Mouse (Mus musculus): Measurements from ENCODE around the gene Gadd45b. TPM values are rescaled to one million over a fixed set of nuclear protein-coding genes. Genes with fewer than 3 reads are reported as not detected.
A peak's percentile ranks its signal among the peaks of the same experiment; 100 is the strongest.

The Gadd45b gene
- polyA plus RNA-seq, 1 experiment from 2014 or later: 62.2 TPM

GRCm38 (mm10) chr10:80935698-80936097 lies 5.8 kb downstream of the Gadd45b start:
- DNase-seq (ENCODE audit: low spot score) (no peak), ATAC-seq (ENCODE audit: low FRiP score, low TSS enrichment) (no peak)
- no peak overlapping the region for H3K9ac ChIP-seq (ENCODE audit: low read length)
- H3K27ac ChIP-seq (replicated peaks): peak overlapping the region; percentile 69
- TF ChIP-seq EP300 (optimal IDR thresholded peaks at IDR 0.05): no peak
- no peak for TF ChIP-seq CTCF (IDR thresholded peaks at IDR 0.05; ENCODE audit: low read depth)
- peak overlapping the region; percentile 68 for H3K4me2 ChIP-seq (replicated peaks; ENCODE audit: low read depth)
- H3K9me3 ChIP-seq (ENCODE audit: control insufficient read depth, low read length): no peaks in the 10 kb centered on the region
- 16% methylated on average over 16 of the region's 17 CpGs for WGBS
- peaks cover 54% of the 10 kb centered on the region for H3K4me1 ChIP-seq (replicated peaks; ENCODE audit: control insufficient read depth, insufficient read depth)
- H3K4me3 ChIP-seq (ENCODE audit: low read depth, low read length): peak overlapping the region; percentile 27
- no peaks in the 10 kb centered on the region for H3K36me3 ChIP-seq (ENCODE audit: control insufficient read depth, insufficient read depth, low read length)
- H3K27me3 ChIP-seq (ENCODE audit: control insufficient read depth, insufficient read depth, low read length): no peaks in the 10 kb centered on the region

- H3K4me1 ChIP-seq (replicated peaks; ENCODE audit: control insufficient read depth, insufficient read depth): peaks cover 59% of the 10 kb centered on the region
- no peaks in the 10 kb centered on the region for H3K27me3 ChIP-seq (ENCODE audit: control insufficient read depth, insufficient read depth, low read length)
- H3K36me3 ChIP-seq (ENCODE audit: control insufficient read depth, insufficient read depth, low read length): no peaks in the 10 kb centered on the region
- DNase-seq (ENCODE audit: low spot score): peak; percentile 85
- 2% methylated on average over 37 of the region's 37 CpGs for WGBS
- TF ChIP-seq EP300 (optimal IDR thresholded peaks at IDR 0.05) (no peak), CTCF (IDR thresholded peaks at IDR 0.05; ENCODE audit: low read depth) (no peak)
- H3K4me2 ChIP-seq (replicated peaks; ENCODE audit: low read depth): peak overlapping the region; percentile 68
- ATAC-seq (ENCODE audit: low FRiP score, low TSS enrichment): peak; percentile 17; the same call in 1 of the 2 replicates
- H3K9ac ChIP-seq (ENCODE audit: low read length): peak overlapping the region; percentile 61
- H3K9me3 ChIP-seq (ENCODE audit: control insufficient read depth, low read length): no peaks in the 10 kb centered on the region
- H3K4me3 ChIP-seq (ENCODE audit: low read depth, low read length): peak overlapping the region; percentile 27
- H3K27ac ChIP-seq (replicated peaks): peak overlapping the region; percentile 69
Measured at GRCm38 (mm10) chr10:80936135-80936809, 6.4 kb downstream of the Gadd45b start.

GRCm38 (mm10) chr10:80936810-80937164 lies 6.9 kb downstream of the Gadd45b start:
- Histone ChIP-seq H3K27ac (replicated peaks) (peak overlapping the region; percentile 91), H3K9ac (ENCODE audit: low read length) (peak overlapping the region; percentile 61), H3K27me3 (ENCODE audit: control insufficient read depth, insufficient read depth, low read length) (no peaks in the 10 kb centered on the region), H3K4me3 (ENCODE audit: low read depth, low read length) (peak overlapping the region; percentile 27; the same call in 1 of the 2 replicates), H3K4me2 (replicated peaks; ENCODE audit: low read depth) (peak overlapping the region; percentile 68), H3K4me1 (replicated peaks; ENCODE audit: control insufficient read depth, insufficient read depth) (peaks cover 60% of the 10 kb centered on the region), H3K9me3 (ENCODE audit: control insufficient read depth, low read length) (no peaks in the 10 kb centered on the region), H3K36me3 (ENCODE audit: control insufficient read depth, insufficient read depth, low read length) (no peaks in the 10 kb centered on the region)
- DNase-seq (ENCODE audit: low spot score) (no peak), ATAC-seq (ENCODE audit: low FRiP score, low TSS enrichment) (no peak)
- no peak for TF ChIP-seq EP300 (optimal IDR thresholded peaks at IDR 0.05)
- TF ChIP-seq CTCF (IDR thresholded peaks at IDR 0.05; ENCODE audit: low read depth): no peak
- 14% methylated on average over 6 of the region's 6 CpGs for WGBS

GRCm38 (mm10) chr10:80937646-80938045 lies 7.8 kb downstream of the Gadd45b start:
- H3K27me3 ChIP-seq (ENCODE audit: control insufficient read depth, insufficient read depth, low read length): no peaks in the 10 kb centered on the region
- 0 out of 2 replicates have a peak overlapping the region, but pooled peaks have one; percentile 41 for H3K9ac ChIP-seq (ENCODE audit: low read length)
- no peak overlapping the region for H3K4me3 ChIP-seq (ENCODE audit: low read depth, low read length)
- H3K4me2 ChIP-seq (replicated peaks; ENCODE audit: low read depth): peak overlapping the region; percentile 12; the same call in 1 of the 2 replicates
- peaks cover 56% of the 10 kb centered on the region for H3K4me1 ChIP-seq (replicated peaks; ENCODE audit: control insufficient read depth, insufficient read depth)
- ATAC-seq (ENCODE audit: low FRiP score, low TSS enrichment) (peak; percentile 55), DNase-seq (ENCODE audit: low spot score) (peak; percentile 96)
- H3K36me3 ChIP-seq (ENCODE audit: control insufficient read depth, insufficient read depth, low read length): no peaks in the 10 kb centered on the region
- peak overlapping the region; percentile 91 for H3K27ac ChIP-seq (replicated peaks)
- H3K9me3 ChIP-seq (ENCODE audit: control insufficient read depth, low read length): no peaks in the 10 kb centered on the region
- TF ChIP-seq EP300 (optimal IDR thresholded peaks at IDR 0.05) (no peak), CTCF (IDR thresholded peaks at IDR 0.05; ENCODE audit: low read depth) (no peak)
- WGBS: 27% methylated on average over 8 of the region's 8 CpGs

- Histone ChIP-seq H3K4me3 (ENCODE audit: low read depth, low read length) (no peak overlapping the region), H3K27ac (replicated peaks) (peak overlapping the region; percentile 91), H3K4me2 (replicated peaks; ENCODE audit: low read depth) (peak overlapping the region; percentile 59), H3K36me3 (ENCODE audit: control insufficient read depth, insufficient read depth, low read length) (no peaks in the 10 kb centered on the region), H3K4me1 (replicated peaks; ENCODE audit: control insufficient read depth, insufficient read depth) (peaks cover 49% of the 10 kb centered on the region), H3K27me3 (ENCODE audit: control insufficient read depth, insufficient read depth, low read length) (no peaks in the 10 kb centered on the region), H3K9me3 (ENCODE audit: control insufficient read depth, low read length) (no peaks in the 10 kb centered on the region), H3K9ac (ENCODE audit: low read length) (0 out of 2 replicates have a peak overlapping the region, but pooled peaks have one; percentile 23)
- ATAC-seq (ENCODE audit: low FRiP score, low TSS enrichment) (peak; percentile 1; the same call in 1 of the 2 replicates), DNase-seq (ENCODE audit: low spot score) (peak; percentile 61)
- TF ChIP-seq EP300 (optimal IDR thresholded peaks at IDR 0.05) (no peak), CTCF (IDR thresholded peaks at IDR 0.05; ENCODE audit: low read depth) (no peak)
- WGBS: 12% methylated on average over 15 of the region's 15 CpGs
Measured at GRCm38 (mm10) chr10:80938831-80939550, 9.1 kb downstream of the Gadd45b start.

Data from stomach, postnatal 0 days (tissue).